Mouse (Mus musculus) brown adipose tissue, adult 24 weeks (tissue): ENCODE measurements at regions not wholly inside any gene's neighbourhood (a gene's known extent, or its start where the extent isn't known, plus 50 kb on each side); places are given as distances from the start of the nearest gene placed in this dataset.

Experiments
- H3K27ac ChIP-seq: fragments of 200-500 bp; replicated peaks from 2 replicates; pipeline ENCODE4 v1.5.1; 2012; ENCODE audit warnings: low read depth, mild to moderate bottlenecking, low read length
- H3K4me1 ChIP-seq: fragments of 200-500 bp; 2 replicates; pipeline ENCODE4 v1.6.1; 2012; ENCODE audit warnings: low read length, mixed read lengths; ENCODE audit not compliant: control insufficient read depth, insufficient read depth, insufficient read length
- H3K4me3 ChIP-seq: fragments of 200-500 bp; 2 replicates; pipeline ENCODE4 v1.5.1; 2012; ENCODE audit warnings: low read depth, mild to moderate bottlenecking, low read length, moderate library complexity; ENCODE audit not compliant: insufficient read depth

DNA sequence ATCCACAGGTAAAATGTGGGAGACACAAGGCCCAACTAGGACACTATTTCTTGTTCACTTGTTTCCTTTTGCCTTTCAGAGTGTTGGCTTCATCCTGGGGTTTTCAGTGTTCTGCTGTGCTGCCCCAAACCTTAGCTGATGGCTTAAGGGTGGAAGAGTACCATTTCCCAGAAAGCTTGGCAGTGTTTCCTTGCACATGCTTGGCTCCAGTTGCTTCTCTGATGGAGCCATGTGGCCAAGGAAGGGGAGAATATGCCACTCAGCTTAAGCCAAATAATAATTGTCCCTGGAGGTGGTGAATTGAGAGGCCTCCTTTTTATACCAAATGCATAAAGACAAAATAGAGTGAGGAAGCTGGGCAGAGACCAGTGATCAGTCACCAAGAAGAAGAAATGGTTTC lies 464.9 kb upstream of the Lmcd1 start:
- Histone ChIP-seq H3K4me3 (no peak overlapping the region), H3K4me1 (no peaks in the 10 kb centered on the region), H3K27ac (no peak overlapping the region)

DNA sequence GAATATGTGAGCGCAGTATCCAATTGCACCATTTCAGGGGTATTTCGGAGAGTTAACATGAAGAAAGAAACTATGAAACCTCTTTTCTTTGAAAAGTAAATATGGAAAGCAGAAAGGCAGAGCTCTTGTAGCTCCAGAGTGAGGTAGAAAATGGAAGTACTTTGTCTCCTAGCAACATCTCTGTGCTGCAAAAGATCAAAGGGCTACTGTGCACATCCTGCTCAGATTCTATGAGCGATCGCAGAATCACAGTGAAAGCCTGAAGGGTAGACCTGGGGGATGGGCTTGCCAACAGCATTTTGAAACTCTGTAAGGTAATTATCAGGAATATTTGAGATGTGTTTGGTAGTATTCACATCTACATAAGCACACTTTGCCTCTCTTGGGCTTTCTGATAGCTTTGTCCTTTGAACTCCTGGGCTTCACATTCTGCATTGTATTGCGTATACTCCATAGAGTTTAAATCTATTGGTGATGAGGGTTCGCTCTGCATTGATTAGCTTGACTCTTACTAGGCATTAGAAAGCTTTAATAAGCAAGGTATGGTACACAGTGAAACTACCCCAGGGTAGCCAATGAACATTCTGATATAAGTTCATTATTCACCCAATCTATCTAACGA lies 459.5 kb upstream of the Lmcd1 start:
- H3K4me3 ChIP-seq = no peak overlapping the region
- no peak overlapping the region for H3K27ac ChIP-seq
- H3K4me1 ChIP-seq = no peaks in the 10 kb centered on the region

DNA sequence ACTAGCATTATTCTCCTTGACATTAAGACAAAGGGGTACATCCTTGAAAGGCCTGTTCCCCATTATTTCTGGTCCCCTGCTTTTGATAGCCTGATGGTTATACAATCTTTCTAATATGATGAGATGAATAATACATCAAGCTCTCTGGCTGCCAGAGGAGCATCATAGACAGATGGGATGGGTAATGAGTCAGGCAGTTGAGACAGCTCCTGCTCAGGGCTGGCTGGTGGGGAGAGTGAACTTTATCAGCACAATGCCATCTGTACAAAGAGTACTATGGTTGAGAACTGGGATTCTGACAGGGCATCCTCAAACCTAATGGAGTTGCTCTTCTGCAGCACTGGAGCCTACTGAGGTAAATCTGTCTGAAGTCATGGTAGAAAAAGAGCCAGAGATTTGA lies 458.4 kb upstream of the Lmcd1 start:
- H3K4me1 ChIP-seq = no peaks in the 10 kb centered on the region
- no peak overlapping the region for H3K4me3 ChIP-seq
- H3K27ac ChIP-seq = no peak overlapping the region

DNA sequence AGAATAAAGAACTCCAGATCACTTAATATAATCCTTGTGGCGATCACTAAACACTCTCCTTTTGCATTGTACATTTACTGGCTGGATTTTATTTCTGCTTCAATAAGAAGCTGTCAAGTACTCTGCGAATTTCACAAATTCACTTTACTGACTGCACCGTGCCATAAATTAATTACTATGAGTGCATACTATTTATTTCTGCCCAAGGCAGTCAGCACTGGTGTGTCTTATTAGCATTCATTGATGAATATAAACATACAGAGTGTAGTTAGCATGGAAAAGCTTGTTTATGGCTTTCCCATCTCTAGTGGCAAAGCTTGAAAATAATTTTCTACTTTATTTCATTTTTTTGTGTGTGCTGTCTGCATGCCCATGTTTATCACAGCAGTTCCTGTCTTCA lies 453.3 kb upstream of the Lmcd1 start:
- no peak overlapping the region for H3K27ac ChIP-seq
- H3K4me1 ChIP-seq = no peaks in the 10 kb centered on the region
- no peak overlapping the region for H3K4me3 ChIP-seq

DNA sequence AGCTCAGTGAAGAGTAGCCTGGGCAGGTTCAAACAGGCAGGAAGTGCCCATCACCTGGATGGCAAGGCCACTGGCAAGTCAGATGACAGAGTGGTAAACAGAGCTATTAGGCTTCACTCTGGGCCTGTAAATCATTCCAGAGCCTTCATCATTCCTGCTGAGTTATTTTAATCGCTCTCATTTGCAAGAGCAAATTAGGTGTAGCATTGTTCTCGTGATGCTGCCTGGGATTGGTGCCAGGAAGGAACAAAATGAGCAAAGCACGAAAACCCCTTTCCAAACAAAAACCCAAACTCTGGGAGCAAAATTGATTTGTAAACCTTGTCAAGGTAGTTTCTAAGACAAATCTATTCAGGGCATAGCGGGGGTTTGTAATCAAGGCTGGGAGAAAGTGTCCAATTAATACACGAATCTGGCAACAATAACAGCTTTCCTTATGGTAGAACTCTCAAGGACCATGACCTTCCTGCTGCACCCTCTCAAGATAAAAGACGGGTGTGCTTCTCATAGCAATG lies 429.2 kb upstream of the Lmcd1 start:
- Histone ChIP-seq H3K27ac (no peak overlapping the region), H3K4me1 (no peaks in the 10 kb centered on the region), H3K4me3 (no peak overlapping the region)

DNA sequence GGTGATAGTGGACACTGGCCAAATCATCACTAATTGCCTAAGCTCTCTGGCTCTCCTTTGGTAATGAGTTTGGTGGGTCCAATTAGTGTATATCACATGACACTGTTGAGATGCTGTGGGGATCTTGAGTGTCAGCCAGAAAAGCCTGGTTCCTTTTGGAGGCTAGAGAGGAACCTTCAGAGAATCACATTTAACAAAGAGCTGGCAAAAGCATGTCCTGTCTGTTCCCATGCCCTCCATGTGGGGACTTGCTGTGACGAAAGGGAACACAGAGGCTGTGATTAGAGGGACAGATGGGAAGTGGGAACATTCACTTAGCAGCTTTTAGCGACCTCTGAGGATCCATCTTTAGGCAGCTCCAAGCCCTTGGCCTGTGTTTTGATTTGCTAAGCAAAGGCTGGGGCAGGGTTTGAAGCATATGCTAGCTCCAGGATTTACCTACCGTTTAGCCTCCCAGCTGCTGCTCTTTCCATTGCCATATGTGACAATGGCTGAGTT lies 407.4 kb upstream of the Lmcd1 start:
- Histone ChIP-seq H3K4me1 (no peaks in the 10 kb centered on the region), H3K4me3 (no peak overlapping the region), H3K27ac (no peak overlapping the region)

DNA sequence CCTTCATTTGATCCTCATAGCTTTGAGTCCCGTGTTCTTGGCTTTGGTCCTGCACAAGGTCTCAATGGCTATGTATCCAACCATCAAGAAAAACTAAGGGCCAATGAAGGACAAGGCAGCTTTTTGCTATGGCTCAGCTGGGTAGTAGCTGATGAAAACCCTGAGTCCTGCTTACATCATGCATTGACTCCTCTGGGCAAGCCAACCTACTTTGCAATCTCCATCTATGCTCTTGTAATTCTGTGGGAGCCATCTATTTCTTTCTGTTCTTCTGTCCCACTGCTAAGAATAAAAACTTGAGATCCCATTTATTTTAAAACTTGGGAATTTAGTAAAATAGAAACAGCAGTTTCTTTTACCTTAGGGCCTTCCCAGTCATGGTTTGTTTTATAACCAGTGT lies 391.0 kb upstream of the Lmcd1 start:
- H3K4me1 ChIP-seq = no peaks in the 10 kb centered on the region
- H3K27ac ChIP-seq = no peak overlapping the region
- no peak overlapping the region for H3K4me3 ChIP-seq

DNA sequence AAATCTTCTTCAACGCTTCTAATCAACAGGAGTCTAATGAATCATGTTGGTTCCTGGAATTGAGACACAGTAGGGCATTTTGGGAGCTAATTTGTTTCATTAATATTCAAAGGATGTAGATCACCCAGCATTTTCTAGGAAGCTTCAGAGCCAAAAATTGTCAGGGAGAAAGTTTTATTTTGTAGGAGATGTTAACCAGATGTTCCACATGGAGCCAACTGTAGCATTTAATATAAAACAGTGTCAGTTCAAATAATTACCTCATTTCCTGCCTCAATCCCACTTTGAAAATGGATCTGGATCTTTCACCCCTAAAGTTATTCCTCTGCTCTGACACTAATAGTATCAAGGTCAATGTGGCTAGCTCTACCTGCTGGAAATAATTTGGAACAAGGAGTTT lies 389.6 kb upstream of the Lmcd1 start:
- no peak overlapping the region for H3K27ac ChIP-seq
- no peaks in the 10 kb centered on the region for H3K4me1 ChIP-seq
- no peak overlapping the region for H3K4me3 ChIP-seq

DNA sequence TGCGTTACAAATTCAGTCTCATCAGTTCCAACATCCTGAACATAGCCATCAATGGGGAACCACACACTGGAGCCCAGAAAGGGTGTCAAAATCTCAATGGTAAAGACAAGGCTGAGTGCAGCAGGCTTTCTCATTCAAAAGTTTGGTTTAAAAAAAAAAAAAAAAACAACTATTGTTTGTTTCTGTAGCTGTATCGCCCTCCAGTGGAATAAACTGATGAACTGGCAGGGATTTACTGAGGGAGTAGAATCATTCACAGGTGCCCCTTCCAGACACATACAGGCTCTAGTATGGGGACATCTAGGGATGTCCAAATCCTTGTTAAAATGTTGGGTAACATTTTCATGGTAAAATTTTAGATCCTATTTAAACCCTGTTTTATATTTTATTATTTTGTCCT lies 361.6 kb upstream of the Lmcd1 start:
- Histone ChIP-seq H3K27ac (no peak overlapping the region), H3K4me1 (no peaks in the 10 kb centered on the region), H3K4me3 (no peak overlapping the region)

DNA sequence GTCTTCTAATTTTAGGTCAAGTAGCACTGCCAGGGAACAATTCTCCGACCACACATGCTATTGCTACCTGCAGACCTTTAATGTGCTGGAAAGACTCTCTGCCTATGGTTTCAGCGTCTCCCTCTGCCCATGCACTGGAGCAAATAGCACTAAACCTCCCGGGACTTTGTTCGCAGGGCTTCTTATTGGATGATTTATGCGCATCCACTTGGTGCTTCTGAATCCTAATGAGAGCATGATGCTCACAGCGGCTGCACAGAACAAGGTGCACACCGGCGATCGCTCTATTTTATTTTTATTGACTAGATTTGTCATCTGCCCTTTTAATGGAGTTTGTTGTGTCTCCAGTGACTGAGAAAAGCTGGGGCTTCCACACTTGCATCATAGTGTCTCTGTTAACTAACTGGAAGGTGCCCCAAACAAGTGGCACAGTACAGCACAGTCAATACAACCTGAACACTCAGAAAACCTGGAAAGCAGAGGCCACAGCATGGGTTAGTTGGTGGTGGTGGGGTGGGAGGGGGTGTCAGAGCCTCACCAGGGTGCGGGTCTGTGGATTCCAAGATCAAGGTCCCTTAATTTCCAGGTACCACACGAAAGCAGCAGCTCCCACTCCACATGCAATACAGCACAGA lies 359.7 kb upstream of the Lmcd1 start:
- no peak overlapping the region for H3K27ac ChIP-seq
- H3K4me3 ChIP-seq = no peak overlapping the region
- H3K4me1 ChIP-seq = no peaks in the 10 kb centered on the region

DNA sequence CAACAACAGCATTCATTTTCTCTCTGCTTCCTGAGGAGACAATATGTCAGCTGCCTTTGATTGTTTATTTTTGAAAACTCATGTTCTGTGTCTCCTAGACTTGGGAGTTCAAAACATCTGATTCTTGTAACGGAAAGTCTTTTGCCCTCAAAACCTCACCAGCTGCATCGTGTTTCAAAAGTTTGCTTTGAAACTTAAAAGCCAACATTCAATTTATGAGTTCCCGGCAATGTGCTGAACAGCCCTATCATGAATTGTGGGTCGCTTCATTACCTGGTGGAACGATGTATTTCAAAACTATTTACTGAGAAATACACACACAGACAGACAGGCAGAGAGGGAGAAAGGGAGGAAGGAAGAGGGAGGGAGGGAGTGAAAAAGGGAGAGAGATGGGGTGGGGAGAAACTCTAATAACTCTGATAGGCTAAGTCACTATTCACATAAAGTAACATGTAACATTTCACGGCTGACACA lies 356.3 kb upstream of the Lmcd1 start:
- H3K4me1 ChIP-seq = no peaks in the 10 kb centered on the region
- H3K4me3 ChIP-seq = no peak overlapping the region
- no peak overlapping the region for H3K27ac ChIP-seq

DNA sequence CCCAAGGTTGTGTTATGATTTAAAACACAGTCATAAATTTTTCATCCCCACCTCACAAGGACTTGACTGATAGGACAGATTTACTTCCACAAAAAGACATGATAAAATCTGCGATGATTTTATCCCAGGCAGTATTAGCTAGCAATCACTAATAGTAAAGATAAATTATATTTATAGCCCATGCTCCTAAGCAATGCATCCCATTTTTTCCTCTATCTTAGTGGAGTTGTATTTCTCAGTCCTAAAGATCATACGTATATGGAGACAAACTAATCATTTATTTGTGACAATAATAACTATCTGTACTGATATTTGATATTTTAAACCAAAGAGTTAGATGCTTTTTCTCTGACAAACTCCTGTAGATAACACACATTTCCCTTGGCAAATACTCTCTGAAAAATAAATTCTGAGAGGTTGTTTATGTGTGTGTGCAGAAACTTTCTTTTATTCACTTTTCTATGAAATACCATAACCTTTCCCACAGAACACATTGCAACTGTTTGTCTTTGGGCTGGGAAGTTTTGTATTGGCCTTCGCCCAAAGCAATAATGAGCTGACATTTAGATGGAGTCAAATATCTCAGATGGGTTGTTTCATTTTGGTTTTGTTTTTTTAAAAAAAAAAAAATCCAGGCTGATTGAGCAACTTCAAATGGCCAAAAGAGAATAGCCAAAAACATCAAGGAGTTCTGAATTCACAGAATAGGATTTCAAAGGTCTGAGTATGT lies 355.5 kb upstream of the Lmcd1 start:
- Histone ChIP-seq H3K4me3 (no peak overlapping the region), H3K27ac (no peak overlapping the region), H3K4me1 (no peaks in the 10 kb centered on the region)

DNA sequence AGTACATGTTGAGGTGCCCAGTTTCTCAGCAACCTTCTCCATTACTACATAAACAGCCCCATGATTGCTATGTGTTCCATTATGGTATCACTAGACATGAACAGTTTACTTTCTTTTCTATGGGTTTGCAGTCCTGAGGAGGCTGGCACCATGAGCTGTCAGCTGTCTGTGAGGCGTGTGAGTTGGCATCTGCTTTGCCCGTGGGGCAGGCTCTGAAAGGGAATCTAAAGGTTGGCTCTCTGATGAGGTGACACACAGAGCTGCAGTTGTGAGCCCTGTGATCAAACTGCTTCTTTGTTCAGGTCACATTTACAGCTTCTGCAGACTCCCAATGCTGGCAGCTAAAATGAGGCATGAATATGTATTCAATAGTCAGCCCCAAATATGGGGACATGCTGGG lies 341.0 kb upstream of the Lmcd1 start:
- H3K4me3 ChIP-seq = no peak overlapping the region
- no peaks in the 10 kb centered on the region for H3K4me1 ChIP-seq
- H3K27ac ChIP-seq = no peak overlapping the region

DNA sequence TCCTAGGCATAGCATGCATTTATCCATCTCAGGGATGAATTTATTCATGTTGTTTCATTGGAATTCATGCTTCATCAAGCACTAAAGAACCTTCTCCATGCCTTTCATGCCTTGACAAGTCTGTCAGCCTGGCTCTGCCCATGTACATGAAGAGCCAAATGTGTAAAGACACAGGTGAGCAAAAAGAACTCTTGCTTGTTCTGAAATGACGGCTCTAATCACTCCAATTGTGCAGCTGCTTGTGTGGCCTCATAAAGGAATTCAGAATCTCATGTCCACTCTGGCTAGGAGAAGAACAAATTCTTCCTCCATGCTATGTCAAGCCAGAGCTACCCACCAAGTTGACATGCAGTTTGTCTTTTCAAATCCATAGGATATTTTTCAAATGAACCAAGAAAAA lies 319.2 kb upstream of the Lmcd1 start:
- Histone ChIP-seq H3K27ac (no peak overlapping the region), H3K4me3 (no peak overlapping the region), H3K4me1 (no peaks in the 10 kb centered on the region)

DNA sequence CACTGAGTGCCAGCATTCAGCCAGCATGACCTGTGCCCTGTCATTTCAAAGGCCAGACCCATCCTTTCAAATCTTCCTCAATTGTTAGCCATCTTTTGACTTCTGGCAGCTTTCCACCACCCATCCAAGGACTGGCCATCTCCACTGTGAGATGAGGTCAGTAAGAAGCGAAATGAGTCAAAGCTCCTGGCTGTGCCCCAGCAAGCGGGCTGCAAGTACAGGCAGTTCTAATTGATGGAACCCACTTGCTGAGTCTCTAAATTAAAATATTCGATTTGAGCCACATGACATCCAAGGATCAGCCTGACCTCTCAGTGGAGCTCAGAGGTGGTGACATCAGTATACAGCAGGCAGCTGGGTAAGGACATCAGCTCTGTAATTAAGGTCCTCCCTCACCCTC lies 307.8 kb upstream of the Lmcd1 start:
- Histone ChIP-seq H3K4me3 (no peak overlapping the region), H3K4me1 (no peaks in the 10 kb centered on the region), H3K27ac (no peak overlapping the region)
